Mouse (Mus musculus) hindbrain, embryonic 11.5 days (tissue): ENCODE measurements around the gene Loxl1. TPM values are rescaled to one million over a fixed set of nuclear protein-coding genes. Genes with fewer than 3 reads are reported as not detected.

Source experiments
- ATAC-seq: fragments of 200-750 bp; cut with Nextera tagmentation; 2 replicates; pipeline ENCODE4 v1.8.0; 2017; ENCODE audit warnings: mild to moderate bottlenecking, moderate TSS enrichment, moderate library complexity; ENCODE audit not compliant: low FRiP score
- DNase-seq: peaks from one replicate; pipeline ENCODE4 v3.0.0-alpha.2; 2015; ENCODE audit warnings: low spot score
- H3K27ac ChIP-seq: fragments of 300-500 bp; sonication (generic); 2 replicates; pipeline ENCODE4 v1.5.1; 2014; ENCODE audit warnings: mild to moderate bottlenecking, low read depth, low read length
- H3K27me3 ChIP-seq: fragments of 300-500 bp; sonication (generic); 2 replicates; pipeline ENCODE4 v1.6.1; 2014; ENCODE audit warnings: mild to moderate bottlenecking, low read length, moderate library complexity, mixed read lengths; ENCODE audit not compliant: control insufficient read depth, insufficient read depth
- H3K36me3 ChIP-seq: fragments of 300-500 bp; sonication (generic); 2 replicates; pipeline ENCODE4 v1.6.1; 2014; ENCODE audit warnings: mild to moderate bottlenecking, low read length, moderate library complexity, mixed read lengths; ENCODE audit not compliant: control insufficient read depth, insufficient read depth
- H3K4me1 ChIP-seq: fragments of 300-500 bp; sonication (generic); replicated peaks from 2 replicates; pipeline ENCODE4 v1.6.1; 2014; ENCODE audit warnings: low read length, mixed read lengths; ENCODE audit not compliant: control insufficient read depth, insufficient read depth
- H3K4me2 ChIP-seq: fragments of 300-500 bp; sonication (generic); replicated peaks from 2 replicates; pipeline ENCODE4 v1.6.1; 2014; ENCODE audit warnings: mild to moderate bottlenecking, low read depth, low read length
- H3K4me3 ChIP-seq: fragments of 300-500 bp; sonication (generic); 2 replicates; pipeline ENCODE4 v1.5.1; 2014; ENCODE audit warnings: low read depth, low read length
- H3K9ac ChIP-seq: fragments of 300-500 bp; sonication (generic); 2 replicates; pipeline ENCODE4 v1.6.1; 2014; ENCODE audit warnings: low read depth, low read length
- H3K9me3 ChIP-seq: fragments of 300-500 bp; sonication (generic); 2 replicates; pipeline ENCODE4 v1.6.1; 2016; ENCODE audit warnings: low read length; ENCODE audit not compliant: control insufficient read depth
- WGBS: fragments of 180-500 bp; shearing (Covaris S2); extraction: QIAGEN DNeasy Blood & Tissue Kit; methylation state at CpG from one replicate; pipeline ENCODE4 v1.1.7; 2014; 5-methylcytosine and 5-hydroxymethylcytosine counted together
- polyA plus RNA-seq: library from polyadenylated mRNA; unstranded; fragments of >200 nt; fragmentation: Nextera tagmentation; extraction: Ambion mirVana; gene quantifications from 2 replicates; pipeline ENCODE4 v1.2.1, GENCODE M21; 2014

Loxl1 gene
- polyA plus RNA-seq, 1 experiment from 2014 or later, result 11.0 TPM

DNA sequence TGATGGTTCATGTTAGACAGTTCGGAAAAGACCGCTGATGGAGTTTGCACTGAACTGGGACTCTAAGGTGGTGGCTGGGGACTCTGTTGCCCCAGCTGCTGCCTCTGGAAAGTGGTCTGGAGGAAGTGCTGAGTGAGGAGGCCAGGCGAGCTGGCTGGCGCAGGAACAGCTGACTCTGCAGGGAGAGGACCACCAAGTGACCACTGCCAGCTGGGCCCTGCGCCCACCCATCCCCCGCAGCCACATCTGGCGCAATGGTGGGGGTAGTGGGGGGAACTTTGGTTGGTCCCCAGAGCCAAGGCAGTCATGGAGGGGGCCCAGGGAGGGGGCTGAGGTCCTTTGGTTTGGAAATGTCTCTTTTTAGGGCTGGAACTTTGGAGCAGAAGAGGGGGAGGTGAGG, 3.8 kb upstream of the Loxl1 start:
- DNase-seq (no peak), ATAC-seq (no peak)
- no peak overlapping the region for H3K27ac ChIP-seq
- no peak overlapping the region for H3K4me2 ChIP-seq
- peaks cover 15% of the 10 kb centered on the region; the same call in 1 of the 2 replicates for H3K4me1 ChIP-seq
- peaks cover 12% of the 10 kb centered on the region for H3K27me3 ChIP-seq
- no peak overlapping the region for H3K4me3 ChIP-seq
- H3K36me3 ChIP-seq, result no peaks in the 10 kb centered on the region
- H3K9me3 ChIP-seq, result no peaks in the 10 kb centered on the region
- no peak overlapping the region for H3K9ac ChIP-seq
- WGBS, result 58% methylated on average over 6 of the region's 7 CpGs

- no peak overlapping the region for H3K4me3 ChIP-seq
Observed at GRCm38 (mm10) chr9:58315850-58316249, 2.9 kb upstream of the Loxl1 start.

GRCm38 (mm10) chr9:58314682-58315360, 1.8 kb upstream of the Loxl1 start:
- H3K9ac ChIP-seq, result no peak overlapping the region
- H3K9me3 ChIP-seq, result no peaks in the 10 kb centered on the region
- no peak overlapping the region for H3K4me3 ChIP-seq
- no peak for ATAC-seq
- DNase-seq, result peak; percentile 44
- 0 out of 2 replicates have a peak overlapping the region, but pooled peaks have one; percentile 27 for H3K27ac ChIP-seq
- H3K4me1 ChIP-seq, result peaks cover 15% of the 10 kb centered on the region; the same call in 1 of the 2 replicates
- H3K4me2 ChIP-seq, result no peak overlapping the region
- no peaks in the 10 kb centered on the region for H3K36me3 ChIP-seq
- H3K27me3 ChIP-seq, result peaks cover 20% of the 10 kb centered on the region
- WGBS, result 48% methylated on average over 5 of the region's 5 CpGs

More at GRCm38 (mm10) chr9:58315850-58316249, 2.9 kb upstream of the Loxl1 start:
- no peaks in the 10 kb centered on the region for H3K9me3 ChIP-seq
- H3K4me1 ChIP-seq, result peaks cover 15% of the 10 kb centered on the region; the same call in 1 of the 2 replicates
- 81% methylated on average over 2 of the region's 2 CpGs for WGBS
- H3K9ac ChIP-seq, result no peak overlapping the region
- no peak for DNase-seq
- H3K27me3 ChIP-seq, result peaks cover 18% of the 10 kb centered on the region
- H3K4me2 ChIP-seq, result no peak overlapping the region
- no peaks in the 10 kb centered on the region for H3K36me3 ChIP-seq
- ATAC-seq, result no peak
- no peak overlapping the region for H3K27ac ChIP-seq

DNA sequence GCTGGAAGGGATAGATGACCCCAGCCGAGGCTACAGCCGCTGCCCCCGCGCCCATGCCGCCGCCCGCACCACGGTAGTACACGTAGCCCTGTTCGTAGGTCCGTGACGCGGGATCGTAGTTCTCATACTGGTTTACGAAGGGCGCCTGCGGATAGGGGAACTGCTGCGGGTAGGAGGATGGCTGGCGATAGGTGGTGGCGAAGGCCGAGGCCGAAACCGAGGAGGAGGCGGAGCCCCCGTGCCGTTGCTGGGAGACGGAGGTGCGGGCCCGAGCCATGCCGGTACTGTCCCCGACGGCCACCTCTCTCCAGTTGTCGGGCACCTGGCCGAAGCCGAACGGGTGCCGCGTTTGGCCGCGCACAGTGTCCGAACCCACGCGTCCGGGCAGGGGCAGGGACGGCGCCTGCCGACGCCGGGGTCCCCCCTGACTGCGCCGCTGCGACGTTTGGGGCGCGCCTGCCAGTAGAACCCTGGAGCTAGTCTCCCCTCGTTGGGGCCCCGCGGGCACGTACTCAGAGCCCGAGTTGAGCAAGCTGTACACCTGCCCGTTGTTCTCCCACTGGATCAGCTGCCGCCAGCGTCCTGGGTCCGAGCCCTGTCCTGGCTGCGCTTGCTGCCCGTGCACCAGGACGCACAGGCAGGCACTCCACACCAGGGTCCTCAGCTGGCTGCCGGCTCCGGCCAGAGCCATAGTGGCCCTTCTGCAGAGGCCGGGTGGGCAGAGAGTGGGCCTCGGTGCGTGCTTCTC, 616 bp downstream of the Loxl1 start:
- WGBS, result 1% methylated on average over 72 of the region's 72 CpGs
- Histone ChIP-seq H3K9me3 (no peaks in the 10 kb centered on the region), H3K4me2 (peak overlapping the region; percentile 63), H3K36me3 (no peaks in the 10 kb centered on the region), H3K9ac (peak overlapping the region; percentile 52), H3K4me1 (peaks cover 15% of the 10 kb centered on the region), H3K27me3 (peaks cover 20% of the 10 kb centered on the region), H3K27ac (no peak overlapping the region), H3K4me3 (peak overlapping the region; percentile 35)
- ATAC-seq (peak; percentile 46), DNase-seq (peak; percentile 59)

DNA sequence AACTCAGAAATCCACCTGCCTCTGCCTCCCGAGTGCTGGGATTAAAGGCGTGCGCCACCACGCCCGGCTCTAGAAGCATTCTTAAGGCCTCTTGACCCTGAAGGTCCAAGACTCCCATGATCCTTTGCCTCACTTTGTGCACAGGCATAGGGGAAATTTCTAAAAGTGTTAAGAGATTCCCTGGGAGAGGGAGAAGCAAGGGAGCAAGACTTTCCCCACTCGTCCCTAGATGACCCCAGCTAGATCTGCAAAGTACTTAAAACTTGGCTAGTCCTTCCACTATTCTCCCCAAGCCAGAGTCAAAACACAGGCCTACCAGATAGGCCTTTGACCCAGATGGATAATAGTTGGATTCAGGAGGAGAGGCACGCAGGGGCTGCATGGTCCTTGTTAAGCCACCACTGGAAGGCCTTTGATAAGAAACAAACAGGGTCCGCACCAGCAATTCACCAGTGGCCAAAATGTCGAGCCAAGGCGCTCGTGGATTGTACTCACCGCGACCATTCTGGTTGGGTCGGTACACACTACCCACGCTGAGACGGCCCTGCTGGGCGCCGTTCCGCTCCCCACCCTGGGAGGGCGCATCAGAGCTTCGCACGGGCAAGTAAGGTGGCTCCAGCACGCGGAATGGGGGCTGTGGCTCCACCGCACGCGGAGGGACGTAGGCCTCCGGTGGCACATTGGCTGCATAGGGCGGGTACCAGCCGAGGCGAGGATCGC, 1.6 kb downstream of the Loxl1 start:
- peaks cover 14% of the 10 kb centered on the region for H3K4me1 ChIP-seq
- H3K9ac ChIP-seq, result no peak overlapping the region
- no peak for ATAC-seq
- DNase-seq, result no peak
- H3K9me3 ChIP-seq, result no peaks in the 10 kb centered on the region
- H3K4me3 ChIP-seq, result peak overlapping the region; percentile 35
- 53% methylated on average over 33 of the region's 33 CpGs for WGBS
- H3K36me3 ChIP-seq, result no peaks in the 10 kb centered on the region
- H3K27ac ChIP-seq, result no peak overlapping the region
- peak overlapping the region; percentile 63; the same call in 1 of the 2 replicates for H3K4me2 ChIP-seq
- peaks cover 20% of the 10 kb centered on the region for H3K27me3 ChIP-seq

DNA sequence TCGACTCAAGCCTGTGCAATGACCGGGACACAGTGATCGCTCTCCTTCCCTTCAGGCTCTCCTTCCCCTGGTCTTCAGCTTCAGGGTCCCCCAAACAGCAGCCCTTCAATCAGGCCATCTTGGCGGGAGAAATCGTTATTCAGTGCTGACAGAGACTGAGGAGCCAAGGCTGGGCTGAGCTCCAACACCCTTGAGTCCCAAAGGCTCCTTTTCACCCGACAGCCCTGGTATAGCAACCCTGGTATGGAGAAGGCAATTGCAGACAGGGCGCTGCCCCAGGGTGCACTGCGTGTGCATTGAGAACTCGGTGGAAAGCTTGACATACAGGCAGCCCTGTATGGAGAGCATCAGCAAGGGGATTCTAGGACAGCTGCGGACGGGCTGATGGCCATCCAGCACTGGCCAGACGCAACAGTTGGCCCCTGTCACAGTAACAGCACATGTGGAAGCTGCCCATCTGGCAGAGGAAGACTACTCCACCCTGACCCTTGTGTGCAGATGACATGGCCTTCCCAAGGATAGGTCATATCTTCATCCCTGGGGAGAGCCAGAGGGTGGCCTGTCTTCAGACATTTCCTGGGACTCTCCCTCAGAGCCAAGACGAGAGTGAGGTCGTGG, 2.8 kb downstream of the Loxl1 start:
- H3K27ac ChIP-seq, result no peak overlapping the region
- WGBS, result 82% methylated on average over 14 of the region's 14 CpGs
- H3K27me3 ChIP-seq, result peaks cover 20% of the 10 kb centered on the region
- no peak overlapping the region for H3K4me3 ChIP-seq
- H3K36me3 ChIP-seq, result no peaks in the 10 kb centered on the region
- H3K4me1 ChIP-seq, result peaks cover 14% of the 10 kb centered on the region
- ATAC-seq (no peak), DNase-seq (no peak)
- no peak overlapping the region for H3K9ac ChIP-seq
- H3K9me3 ChIP-seq, result no peaks in the 10 kb centered on the region
- no peak overlapping the region for H3K4me2 ChIP-seq

GRCm38 (mm10) chr9:58308395-58308794, 4.6 kb downstream of the Loxl1 start:
- Histone ChIP-seq H3K27ac (no peak overlapping the region), H3K27me3 (peaks cover 20% of the 10 kb centered on the region), H3K4me1 (peaks cover 13% of the 10 kb centered on the region), H3K4me2 (no peak overlapping the region), H3K9me3 (no peaks in the 10 kb centered on the region), H3K4me3 (no peak overlapping the region), H3K36me3 (no peaks in the 10 kb centered on the region), H3K9ac (no peak overlapping the region)
- no peak for ATAC-seq
- 29% methylated on average over 6 of the region's 6 CpGs for WGBS
- no peak for DNase-seq

DNA sequence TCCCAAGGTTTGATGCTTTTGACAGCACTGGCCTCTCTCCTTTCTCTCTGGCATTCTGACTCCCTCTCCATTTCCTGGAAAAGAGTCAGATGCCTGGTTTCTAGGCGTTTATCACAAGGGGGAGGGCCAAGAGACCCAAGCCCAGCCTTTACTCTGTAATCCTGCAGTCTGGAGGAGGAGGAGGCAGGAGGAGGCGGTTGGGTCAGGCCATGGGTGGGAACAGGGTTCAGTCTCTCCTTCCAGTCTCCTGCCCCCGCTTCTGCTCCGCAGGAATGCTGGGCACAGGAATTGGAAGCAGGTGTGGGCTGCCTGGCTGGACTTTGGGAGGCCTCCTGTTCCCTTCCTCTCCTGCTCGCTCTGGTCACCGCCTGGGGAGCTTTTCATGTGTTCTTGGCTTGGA, 7.3 kb downstream of the Loxl1 start:
- no peak overlapping the region for H3K9ac ChIP-seq
- no peak overlapping the region for H3K4me3 ChIP-seq
- 32% methylated on average over 6 of the region's 6 CpGs for WGBS
- H3K27me3 ChIP-seq, result 0 out of 2 replicates have a peak, but pooled peaks cover 2% of the 10 kb centered on the region
- ATAC-seq (no peak), DNase-seq (no peak)
- H3K27ac ChIP-seq, result no peak overlapping the region
- H3K9me3 ChIP-seq, result no peaks in the 10 kb centered on the region
- no peaks in the 10 kb centered on the region; the same call in 1 of the 2 replicates for H3K4me1 ChIP-seq
- H3K36me3 ChIP-seq, result no peaks in the 10 kb centered on the region
- no peak overlapping the region for H3K4me2 ChIP-seq
